ENCODE assay signal across 20 mouse cellular contexts in the genomic region with DNA sequence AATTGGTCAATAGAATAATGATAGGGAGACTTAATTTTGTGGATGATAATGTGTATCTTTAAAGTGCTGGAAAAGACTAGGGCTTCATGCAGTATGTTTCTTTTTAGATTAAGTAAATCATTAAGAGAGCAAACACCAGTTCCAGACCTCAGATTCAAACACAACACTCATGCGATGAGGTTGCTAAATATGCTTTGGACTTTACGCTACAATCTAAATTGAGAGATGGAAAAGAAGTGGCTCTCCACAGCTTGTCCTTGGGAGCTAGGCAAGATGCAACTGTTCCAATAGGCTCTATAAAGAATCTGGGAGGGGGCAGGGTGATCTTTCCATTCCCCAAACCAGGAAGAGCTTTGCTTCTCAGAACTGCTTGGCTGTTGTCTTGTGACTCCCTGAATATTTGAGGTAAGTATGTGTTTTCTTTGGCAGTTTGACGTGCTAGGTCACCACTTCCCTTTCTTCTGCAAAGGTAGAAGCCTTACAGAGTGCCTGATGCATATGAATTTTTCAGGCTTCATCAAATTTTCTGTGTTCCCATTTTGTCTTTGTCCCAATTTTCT. TPM values are rescaled to one million over a fixed set of nuclear protein-coding genes. Genes with fewer than 3 reads are reported as not detected.
DNase-seq lines count a peak whose midpoint lies in the region; ATAC-seq and TF ChIP-seq lines count a peak whose summit lies in the region.
"Had no signal": no experiment of that assay in that cellular context is flagged by ENCODE, and none has a peak within 500 bp of the region (broad histone marks: within the 10 kb centered on the region; RNA-seq: fewer than 3 reads in every experiment).

No protein-coding gene starts in this region.

- H3K27ac ChIP-seq in kidney, embryonic 16.5 days (ENCODE audit: low read length), result no peak overlapping the region
- H3K27ac ChIP-seq in MEL (ENCODE audit: control insufficient read depth, low read depth, low read length), result no peak overlapping the region
- H3K27ac ChIP-seq: limb, embryonic 13.5 days; stomach, postnatal 0 days had no signal

- TF ChIP-seq POLR2A in MEL (IDR thresholded peaks at IDR 0.05; ENCODE audit: control insufficient read depth in 1 of 2, insufficient read depth in 1 of 2, low read depth in 1 of 2, low read length in 2 of 2, poor library complexity in 1 of 2), result no peak

- no peaks in the 10 kb centered on the region for H3K27me3 ChIP-seq in kidney, embryonic 16.5 days (ENCODE audit: insufficient read depth, low read length)
- H3K27me3 ChIP-seq in MEL (ENCODE audit: control insufficient read depth in 1 of 2, insufficient read depth in 2 of 2, low read length in 2 of 2), result no peaks in the 10 kb centered on the region; a peak in 1 of 4 replicates
- H3K27me3 ChIP-seq: heart, embryonic 15.5 days; hindbrain, embryonic 13.5 days; limb, embryonic 13.5 days had no signal

- 80% methylated on average over 3 of the region's 3 CpGs for WGBS in kidney, embryonic 16.5 days

- H3K36me3 ChIP-seq in kidney, embryonic 16.5 days (ENCODE audit: insufficient read depth, low read length), result no peaks in the 10 kb centered on the region
- peaks cover 0 to 6% of the 10 kb centered on the region in 2 experiments; a peak in 2 of 4 replicates for H3K36me3 ChIP-seq in MEL (ENCODE audit: control insufficient read depth in 1 of 2, insufficient read depth in 2 of 2, low read length in 2 of 2)
- H3K36me3 ChIP-seq: heart, embryonic 15.5 days; hindbrain, embryonic 13.5 days; limb, embryonic 13.5 days had no signal

- H3K9ac ChIP-seq in kidney, embryonic 16.5 days (replicated peaks; ENCODE audit: low read length), result no peak overlapping the region
- H3K9ac ChIP-seq in MEL (ENCODE audit: control insufficient read depth, low read depth, low read length, poor library complexity, severe bottlenecking), result no peak overlapping the region
- H3K9ac ChIP-seq: heart, embryonic 15.5 days; limb, embryonic 13.5 days had no signal

- H3K4me2 ChIP-seq in kidney, embryonic 16.5 days (replicated peaks; ENCODE audit: low read depth, low read length), result no peak overlapping the region

- peak; percentile 25 to 46 for DNase-seq in kidney, adult 8-10 months
- DNase-seq in 3134 (ENCODE audit: extremely low read depth, insufficient read length, low spot score) (peak; percentile 58), MEL (ENCODE audit: low read depth, low spot score) (peak; percentile 21)
- DNase-seq in kidney, postnatal 36 days, result peak; percentile 25 to 46
- no peak for DNase-seq in heart, adult 18-20 months
- DNase-seq in cerebellum, adult 11-12 months, result no peak
- DNase-seq: adrenal gland, adult 2 months; cerebellum, adult 11 months; cerebellum, postnatal 14 days; gastrocnemius, postnatal 36 days; heart, postnatal 36 days; layer of hippocampus, adult 9-11 months; lung, postnatal 14 days; midbrain, embryonic 14.5 days; thymus, adult 2 months had no signal

- TF ChIP-seq CTCF in MEL (IDR thresholded peaks at IDR 0.05 in 2 of 3, conservative IDR thresholded peaks at IDR 0.05 in 1 of 3; ENCODE audit: control insufficient read depth in 1 of 3, insufficient read depth in 1 of 3, low read depth in 2 of 3, low read length in 3 of 3, poor library complexity in 1 of 3, severe bottlenecking in 1 of 3), result no peak

- no peak for TF ChIP-seq EP300 in MEL (IDR thresholded peaks at IDR 0.05; ENCODE audit: low read depth in 1 of 2, low read length in 2 of 2)

- peaks cover 8% of the 10 kb centered on the region for H3K79me2 ChIP-seq in MEL (ENCODE audit: control insufficient read depth, insufficient read depth, low read length, poor library complexity)

- H3K9me3 ChIP-seq in kidney, embryonic 16.5 days (ENCODE audit: low read length), result no peaks in the 10 kb centered on the region
- H3K9me3 ChIP-seq in MEL (replicated peaks; ENCODE audit: insufficient read depth, low read length), result no peaks in the 10 kb centered on the region
- H3K9me3 ChIP-seq: heart, embryonic 15.5 days; hindbrain, embryonic 13.5 days; limb, embryonic 13.5 days had no signal

- no peak overlapping the region for H3K4me3 ChIP-seq in kidney, embryonic 16.5 days (ENCODE audit: low read length)
- no peak overlapping the region for H3K4me3 ChIP-seq in MEL (ENCODE audit: control insufficient read depth in 1 of 2, insufficient read depth in 1 of 2, low read depth in 2 of 2, low read length in 2 of 2)

- ATAC-seq in kidney, embryonic 16.5 days (ENCODE audit: low FRiP score, low TSS enrichment), result no peak

- no peak for TF ChIP-seq RAD21 in MEL (IDR thresholded peaks at IDR 0.05; ENCODE audit: low read depth, low read length)

- peaks cover 18% of the 10 kb centered on the region for H3K4me1 ChIP-seq in kidney, embryonic 16.5 days (ENCODE audit: insufficient read depth, low read length)
- peaks cover 3 to 6% of the 10 kb centered on the region in 2 experiments for H3K4me1 ChIP-seq in MEL (ENCODE audit: control insufficient read depth in 1 of 2, insufficient read depth in 2 of 2, low read length in 2 of 2)

TF ChIP-seq in MEL, 35 proteins besides CTCF, POLR2A, EP300 and RAD21:
- TF ChIP-seq MAFK (IDR thresholded peaks at IDR 0.05; ENCODE audit: borderline replicate concordance, low read depth, low read length) (no peak), POLR2AphosphoS5 (IDR thresholded peaks at IDR 0.05; ENCODE audit: borderline replicate concordance, low read depth, low read length) (no peak), GATA1 (IDR thresholded peaks at IDR 0.05; ENCODE audit: low read depth, low read length) (no peak), CHD1 (IDR thresholded peaks at IDR 0.05; ENCODE audit: low read depth, low read length) (no peak), ETS1 (IDR thresholded peaks at IDR 0.05; ENCODE audit: low read depth, low read length) (no peak), USF2 (IDR thresholded peaks at IDR 0.05; ENCODE audit: borderline replicate concordance in 1 of 2, insufficient read depth in 1 of 2, low read depth in 1 of 2, low read length in 2 of 2) (no peak), GABPA (IDR thresholded peaks at IDR 0.05; ENCODE audit: low read depth, low read length) (no peak), TBP (IDR thresholded peaks at IDR 0.05; ENCODE audit: low read depth, low read length) (no peak)
TF ChIP-seq in MEL: peak in this region for 0.

RNA-seq across cellular contexts. Expression of a gene that starts 1.4 kb away (rescaled TPM):
- polyA plus RNA-seq in kidney, embryonic 16.5 days (2015; fragmentation: Nextera tagmentation; extraction: Ambion mirVana), result 37.4 and 39.3 TPM in 2 replicates
- total RNA-seq in MEL (2012; rRNA removed), result 3.0 and 3.9 TPM in 2 replicates
- polyA plus RNA-seq in MEL (2012; ENCODE audit: insufficient read depth in 1 of 2, insufficient read length in 2 of 2, low read depth in 1 of 2, low replicate concordance in 2 of 2, missing spikeins in 1 of 2), result 1 to 10 TPM in 1 of 2 experiments, not detected in 1; 4.2 TPM
- 100 to 1,000 TPM; 114 to 118 TPM for total RNA-seq in heart, adult 18-20 months (2021)

Comparison
In these comparisons a context has a peak if more than half of its experiments do, and no peak if none do; other contexts are left out.
1. DNase-seq: peak in kidney, adult 8-10 months (2 of 2), 3134 (single experiment), MEL (single experiment) and kidney, postnatal 36 days (2 of 2); none in heart, adult 18-20 months (0 of 2) and cerebellum, adult 11-12 months (single experiment).
2. RNA of a gene that starts 1.4 kb away (total RNA-seq): 114 to 118 TPM in heart, adult 18-20 months; 3.0 to 3.9 TPM in MEL; every median in the first group is over 10 times any median in the second.